Mouse (Mus musculus) forebrain, embryonic 12.5 days (tissue): ENCODE data around the gene Hsd3b7. TPM values are rescaled to one million over a fixed set of nuclear protein-coding genes. Genes with fewer than 3 reads are reported as not detected.

Source experiments
- ATAC-seq: fragments of 200-750 bp; cut with Nextera tagmentation; 2 replicates; pipeline ENCODE4 v1.8.0; 2017; ENCODE audit warnings: moderate TSS enrichment; ENCODE audit not compliant: low FRiP score
- H3K27ac ChIP-seq: fragments of 300-500 bp; sonication (generic); 2 replicates; pipeline ENCODE4 v1.5.1; 2016; ENCODE audit warnings: mild to moderate bottlenecking
- H3K27me3 ChIP-seq: fragments of 300-500 bp; sonication (generic); 2 replicates; pipeline ENCODE4 v1.6.1; 2016; ENCODE audit warnings: mild to moderate bottlenecking
- H3K36me3 ChIP-seq: fragments of 300-500 bp; sonication (generic); replicated peaks from 2 replicates; pipeline ENCODE4 v1.6.1; 2016; ENCODE audit warnings: mild to moderate bottlenecking
- H3K4me1 ChIP-seq: fragments of 300-500 bp; sonication (generic); 2 replicates; pipeline ENCODE4 v1.6.1; 2016
- H3K4me2 ChIP-seq: fragments of 300-500 bp; sonication (generic); 2 replicates; pipeline ENCODE4 v1.6.1; 2016; ENCODE audit warnings: mild to moderate bottlenecking, moderate library complexity
- H3K4me3 ChIP-seq: fragments of 300-500 bp; sonication (generic); replicated peaks from 2 replicates; pipeline ENCODE4 v1.5.1; 2016; ENCODE audit warnings: mild to moderate bottlenecking
- H3K9ac ChIP-seq: fragments of 300-500 bp; sonication (generic); 2 replicates; pipeline ENCODE4 v1.6.1; 2016; ENCODE audit warnings: mild to moderate bottlenecking
- H3K9me3 ChIP-seq: fragments of 300-500 bp; sonication (generic); 2 replicates; pipeline ENCODE4 v1.6.1; 2016
- WGBS: fragments of 180-500 bp; shearing (Covaris S2); methylation state at CpG from one replicate; pipeline ENCODE4 v1.1.7; 2016; 5-methylcytosine and 5-hydroxymethylcytosine counted together
- polyA plus RNA-seq: library from polyadenylated mRNA; unstranded; fragments of >200 nt; fragmentation: Nextera tagmentation; extraction: Ambion mirVana; gene quantifications from 2 replicates; pipeline ENCODE4 v1.2.1, GENCODE M21; 2016

Gene Hsd3b7
- polyA plus RNA-seq: 7.3 and 7.6 TPM in 2 replicates

GRCm38 (mm10) chr7:127800435-127801009 lies at the start of gene Hsd3b7:
Gene Hsd3b7, plus strand, starts transcription at chr7:127800604.
- Histone ChIP-seq H3K4me2 (peak within 1 kb of the TSS; percentile 21; the same call in 1 of the 2 replicates), H3K4me3 (no peak within 1 kb of the TSS), H3K4me1 (peaks cover 2% of the 10 kb centered on the region; the same call in 1 of the 2 replicates), H3K9ac (no peak within 1 kb of the TSS), H3K9me3 (no peaks in the 10 kb centered on the region), H3K36me3 (peaks cover 64% of the 10 kb centered on the region), H3K27me3 (no peaks in the 10 kb centered on the region), H3K27ac (0 out of 2 replicates have a peak within 1 kb of the TSS, but pooled peaks have one; percentile 19)
- ATAC-seq: peak; percentile 85
- WGBS: 38% methylated on average over 5 of the region's 6 CpGs

DNA sequence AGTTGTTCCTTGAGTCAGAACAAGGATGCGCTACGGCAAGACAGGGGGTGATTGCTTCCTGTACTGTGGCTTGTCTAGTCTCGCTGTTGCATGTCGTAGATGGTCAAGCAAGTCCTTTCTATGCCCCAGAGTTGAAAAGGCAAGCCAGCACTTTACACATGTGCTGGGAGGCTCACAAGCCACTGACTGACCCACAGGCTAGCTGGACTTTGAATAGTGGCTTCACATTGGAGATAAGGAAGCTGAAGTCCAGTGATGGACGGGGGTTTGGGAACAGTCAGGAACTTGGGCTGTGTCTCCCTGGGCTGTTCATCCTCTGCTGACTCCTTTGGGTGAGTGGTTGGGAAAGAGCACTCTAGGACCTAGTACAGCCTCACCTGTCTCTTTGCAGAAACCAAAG lies 48.8 kb upstream of the Hsd3b7 start:
- H3K4me1 ChIP-seq: peaks cover 17% of the 10 kb centered on the region
- H3K9ac ChIP-seq: no peak overlapping the region
- H3K9me3 ChIP-seq: no peaks in the 10 kb centered on the region
- no peak overlapping the region for H3K4me2 ChIP-seq
- H3K36me3 ChIP-seq: peaks cover 88% of the 10 kb centered on the region
- no peak overlapping the region for H3K4me3 ChIP-seq
- H3K27me3 ChIP-seq: no peaks in the 10 kb centered on the region
- WGBS: 92% methylated on average over 5 of the region's 5 CpGs
- ATAC-seq: no peak
- H3K27ac ChIP-seq: no peak overlapping the region

- no peak overlapping the region for H3K4me2 ChIP-seq
- peaks cover 92% of the 10 kb centered on the region for H3K36me3 ChIP-seq
- WGBS: 95% methylated on average over 27 of the region's 27 CpGs
- no peak overlapping the region for H3K27ac ChIP-seq
- peaks cover 16% of the 10 kb centered on the region for H3K4me1 ChIP-seq
- ATAC-seq: no peak
- no peaks in the 10 kb centered on the region for H3K27me3 ChIP-seq
- H3K4me3 ChIP-seq: no peak overlapping the region
- no peak overlapping the region for H3K9ac ChIP-seq
- H3K9me3 ChIP-seq: no peaks in the 10 kb centered on the region
These were observed 48.3 kb upstream of the Hsd3b7 start for GRCm38 (mm10) chr7:127752069-127752468.

DNA sequence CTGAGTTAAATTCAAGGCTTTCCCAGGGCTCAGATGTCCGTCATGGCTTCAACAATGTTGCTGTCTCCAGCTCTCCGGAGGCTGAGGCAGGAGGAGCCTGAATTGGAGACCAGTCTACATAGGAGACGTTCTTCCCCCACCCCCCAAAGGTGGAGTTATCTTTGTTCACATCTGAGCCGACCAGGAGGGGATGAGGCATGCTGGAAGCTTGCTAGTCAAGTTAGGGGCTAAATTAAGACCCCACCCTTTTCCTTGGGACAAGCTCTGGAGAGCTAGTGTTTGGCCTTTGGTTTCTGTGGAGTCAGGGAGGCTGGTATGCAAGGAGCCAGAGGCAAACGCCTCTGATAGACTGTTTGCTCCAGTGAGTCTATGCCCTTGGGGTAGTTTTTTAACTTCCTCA lies 47.2 kb upstream of the Hsd3b7 start:
- Histone ChIP-seq H3K9ac (no peak overlapping the region), H3K27ac (no peak overlapping the region), H3K36me3 (peaks cover 100% of the 10 kb centered on the region), H3K4me1 (peaks cover 6% of the 10 kb centered on the region), H3K9me3 (no peaks in the 10 kb centered on the region), H3K4me3 (no peak overlapping the region), H3K4me2 (no peak overlapping the region), H3K27me3 (no peaks in the 10 kb centered on the region)
- ATAC-seq: no peak
- WGBS: 72% methylated on average over 5 of the region's 5 CpGs

DNA sequence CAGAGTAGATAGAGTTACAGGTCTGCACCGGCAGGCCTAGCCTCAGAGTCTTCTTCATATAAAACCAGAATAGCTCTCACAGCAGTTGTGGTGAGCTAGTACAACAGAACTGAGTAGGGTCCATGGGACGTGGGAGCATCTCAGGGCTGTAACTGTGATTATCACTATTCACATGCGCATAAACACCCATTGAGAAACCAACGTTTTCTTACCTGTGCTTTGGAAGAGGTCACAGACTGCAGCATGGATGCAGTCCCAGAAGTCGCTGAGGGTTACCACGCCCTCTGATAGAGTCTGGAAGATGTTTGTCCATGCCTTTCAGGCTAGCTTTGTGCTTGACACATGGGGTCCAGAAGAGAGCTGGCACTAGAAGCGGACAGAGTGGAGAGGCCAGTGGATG lies 46.7 kb upstream of the Hsd3b7 start:
- Histone ChIP-seq H3K4me3 (no peak overlapping the region), H3K27ac (no peak overlapping the region), H3K36me3 (peaks cover 100% of the 10 kb centered on the region), H3K9ac (no peak overlapping the region), H3K9me3 (no peaks in the 10 kb centered on the region), H3K27me3 (no peaks in the 10 kb centered on the region), H3K4me2 (no peak overlapping the region), H3K4me1 (peaks cover 3% of the 10 kb centered on the region; the same call in 1 of the 2 replicates)
- 92% methylated on average over 7 of the region's 7 CpGs for WGBS
- ATAC-seq: no peak

DNA sequence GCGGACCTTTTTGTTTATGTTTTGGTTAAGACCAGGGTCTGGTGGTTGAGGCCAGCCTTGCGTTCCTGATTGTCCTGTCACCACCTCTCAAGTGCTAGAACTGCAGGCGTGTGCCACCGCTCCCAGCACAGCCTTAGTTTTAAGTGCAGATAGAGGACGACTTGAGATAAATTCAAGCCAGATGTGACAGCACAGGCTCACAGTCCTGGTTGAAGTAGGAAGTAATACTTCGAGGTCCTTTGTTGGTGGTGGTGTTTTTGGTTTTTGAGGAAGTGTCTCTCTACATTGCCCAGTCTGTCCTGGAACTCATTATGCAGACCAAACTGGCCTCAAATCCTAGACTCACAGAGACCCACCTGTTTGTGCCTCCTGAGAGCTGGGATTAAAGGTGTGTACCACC lies 40.7 kb upstream of the Hsd3b7 start:
- 79% methylated on average over 6 of the region's 6 CpGs for WGBS
- Histone ChIP-seq H3K9me3 (no peaks in the 10 kb centered on the region), H3K27me3 (no peaks in the 10 kb centered on the region), H3K27ac (peak overlapping the region; percentile 5; the same call in 1 of the 2 replicates), H3K9ac (no peak overlapping the region), H3K4me3 (no peak overlapping the region), H3K4me2 (no peak overlapping the region), H3K4me1 (no peaks in the 10 kb centered on the region; the same call in 1 of the 2 replicates), H3K36me3 (peaks cover 85% of the 10 kb centered on the region)
- no peak for ATAC-seq

- H3K4me3 ChIP-seq: no peak overlapping the region
- H3K4me1 ChIP-seq: no peaks in the 10 kb centered on the region
- no peak for ATAC-seq
- H3K9me3 ChIP-seq: no peaks in the 10 kb centered on the region
- H3K27me3 ChIP-seq: no peaks in the 10 kb centered on the region
- no peak overlapping the region for H3K9ac ChIP-seq
- no peak overlapping the region for H3K4me2 ChIP-seq
- no peak overlapping the region for H3K27ac ChIP-seq
- H3K36me3 ChIP-seq: peaks cover 85% of the 10 kb centered on the region
- 96% methylated on average over 3 of the region's 3 CpGs for WGBS
These were observed 39.9 kb upstream of the Hsd3b7 start for GRCm38 (mm10) chr7:127760478-127760877.

- no peak for ATAC-seq
- Histone ChIP-seq H3K4me2 (no peak overlapping the region), H3K9me3 (no peaks in the 10 kb centered on the region), H3K9ac (no peak overlapping the region), H3K27me3 (no peaks in the 10 kb centered on the region), H3K4me1 (no peaks in the 10 kb centered on the region), H3K36me3 (peaks cover 85% of the 10 kb centered on the region), H3K4me3 (no peak overlapping the region), H3K27ac (no peak overlapping the region)
- WGBS: 52% methylated on average over 7 of the region's 7 CpGs
These were observed 39.4 kb upstream of the Hsd3b7 start for GRCm38 (mm10) chr7:127761026-127761425.

GRCm38 (mm10) chr7:127763642-127764041 lies 36.8 kb upstream of the Hsd3b7 start:
- Histone ChIP-seq H3K4me1 (peaks cover 7% of the 10 kb centered on the region), H3K4me2 (no peak overlapping the region), H3K27me3 (no peaks in the 10 kb centered on the region), H3K9me3 (no peaks in the 10 kb centered on the region), H3K27ac (no peak overlapping the region), H3K36me3 (peaks cover 83% of the 10 kb centered on the region), H3K9ac (no peak overlapping the region), H3K4me3 (no peak overlapping the region)
- no peak for ATAC-seq
- WGBS: 90% methylated on average over 4 of the region's 4 CpGs

- no peak overlapping the region for H3K27ac ChIP-seq
- no peak for ATAC-seq
- 93% methylated on average over 2 of the region's 2 CpGs for WGBS
- no peak overlapping the region for H3K9ac ChIP-seq
- H3K27me3 ChIP-seq: no peaks in the 10 kb centered on the region
- no peaks in the 10 kb centered on the region for H3K9me3 ChIP-seq
- peaks cover 69% of the 10 kb centered on the region for H3K36me3 ChIP-seq
- no peak overlapping the region for H3K4me2 ChIP-seq
- H3K4me3 ChIP-seq: no peak overlapping the region
- H3K4me1 ChIP-seq: peaks cover 28% of the 10 kb centered on the region
These were observed 34.6 kb upstream of the Hsd3b7 start for GRCm38 (mm10) chr7:127765756-127766155.

DNA sequence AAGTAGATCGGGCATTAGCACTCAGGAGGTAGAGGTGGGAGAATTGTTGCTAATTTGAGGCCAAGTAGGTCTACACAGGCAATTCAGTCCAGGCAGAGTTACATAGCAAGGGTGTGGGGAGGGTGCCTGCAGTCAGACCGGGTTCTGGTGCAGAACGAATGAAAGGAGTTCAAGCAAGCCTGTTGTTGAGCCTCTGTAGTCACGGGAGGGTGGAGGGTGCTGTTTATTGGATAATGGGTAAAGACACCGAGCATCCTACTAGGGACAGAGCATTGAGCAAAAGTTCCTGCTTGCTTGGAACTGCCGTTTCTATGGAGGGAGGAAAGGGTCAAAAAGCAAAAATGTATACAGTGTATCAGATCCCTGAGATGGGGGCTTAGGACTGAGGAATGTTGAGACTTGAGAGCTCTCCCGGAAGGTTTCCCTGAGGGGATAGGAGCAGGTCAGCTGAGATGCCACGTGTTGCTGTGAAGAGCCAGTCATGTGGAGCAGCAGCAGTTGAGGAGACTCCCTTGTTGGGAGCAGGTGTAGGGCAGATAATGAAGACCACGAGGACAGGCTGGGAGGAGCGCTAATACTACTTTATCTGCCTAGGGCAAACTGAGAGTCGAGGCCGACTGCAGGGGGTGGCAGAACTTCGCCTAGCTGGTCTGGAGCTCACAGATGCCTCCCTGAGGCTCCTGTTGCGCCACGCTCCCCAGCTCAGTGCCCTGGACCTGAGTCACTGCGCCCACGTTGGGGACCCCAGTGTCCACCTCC lies 33.4 kb upstream of the Hsd3b7 start:
- no peak for ATAC-seq
- Histone ChIP-seq H3K4me2 (no peak overlapping the region), H3K27me3 (no peaks in the 10 kb centered on the region), H3K4me1 (peaks cover 30% of the 10 kb centered on the region), H3K27ac (no peak overlapping the region), H3K36me3 (peaks cover 61% of the 10 kb centered on the region), H3K9ac (no peak overlapping the region), H3K9me3 (no peaks in the 10 kb centered on the region), H3K4me3 (no peak overlapping the region)
- WGBS: 89% methylated on average over 17 of the region's 17 CpGs

DNA sequence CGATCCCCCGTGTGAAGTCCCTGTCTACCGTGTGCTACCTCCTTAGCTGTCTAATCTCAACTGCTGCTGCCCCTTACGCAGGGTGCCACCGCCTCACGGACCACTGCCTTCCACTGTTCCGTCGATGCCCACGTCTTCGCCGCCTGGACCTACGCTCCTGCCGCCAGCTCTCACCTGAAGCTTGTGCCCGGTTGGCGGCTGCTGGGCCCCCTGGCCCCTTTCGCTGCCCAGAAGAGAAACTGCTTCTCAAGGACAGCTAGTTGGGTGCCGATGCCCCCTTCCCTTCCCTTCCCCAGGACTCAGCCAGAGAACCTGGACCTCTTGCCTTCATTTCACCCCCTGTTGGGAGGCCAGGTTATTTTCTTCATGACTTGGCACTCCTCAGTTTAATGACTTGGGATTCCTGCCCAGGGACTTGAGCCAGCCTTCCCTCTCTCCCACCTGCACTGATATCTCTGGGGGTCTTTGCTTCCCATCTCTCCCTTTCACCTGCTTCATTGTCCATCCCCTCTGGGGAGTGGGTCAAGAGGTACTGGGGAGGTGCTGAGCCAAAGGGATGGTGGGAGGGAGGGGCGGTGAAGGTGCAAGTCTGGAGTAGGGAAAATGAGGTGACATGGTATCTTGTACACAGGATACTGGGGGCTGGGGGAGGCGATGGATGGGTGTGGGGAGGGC lies 32.6 kb upstream of the Hsd3b7 start:
- H3K36me3 ChIP-seq: peaks cover 55% of the 10 kb centered on the region
- WGBS: 93% methylated on average over 19 of the region's 19 CpGs
- H3K4me3 ChIP-seq: no peak overlapping the region
- H3K4me1 ChIP-seq: peaks cover 30% of the 10 kb centered on the region
- H3K9me3 ChIP-seq: no peaks in the 10 kb centered on the region
- no peak overlapping the region for H3K9ac ChIP-seq
- no peak overlapping the region for H3K4me2 ChIP-seq
- no peaks in the 10 kb centered on the region for H3K27me3 ChIP-seq
- ATAC-seq: no peak
- peak overlapping the region; percentile 66; the same call in 1 of the 2 replicates for H3K27ac ChIP-seq
